Mouse (Mus musculus) MEL-GATA-1-ER (cell line): ENCODE results near the gene Prkca.

Experiments used
- DNase-seq: peaks from one replicate; pipeline ENCODE4 v3.0.0-alpha.2; 2012; ENCODE audit warnings: low read depth; ENCODE audit errors: extremely low read depth

The Prkca gene

GRCm38 (mm10) chr11:108263406-108263805 lies 80.3 kb downstream of the Prkca start:
- DNase-seq: no peak

GRCm38 (mm10) chr11:108261751-108262160 lies 82.0 kb downstream of the Prkca start:
- DNase-seq: no peak

GRCm38 (mm10) chr11:108260775-108261517 lies 82.8 kb downstream of the Prkca start:
- DNase-seq: no peak

GRCm38 (mm10) chr11:108259391-108259790 lies 84.3 kb downstream of the Prkca start:
- no peak for DNase-seq

- no peak for DNase-seq
These were observed 84.9 kb downstream of the Prkca start for GRCm38 (mm10) chr11:108258811-108259266.

GRCm38 (mm10) chr11:108257921-108258320 lies 85.8 kb downstream of the Prkca start:
- DNase-seq: no peak

- DNase-seq: no peak
These were observed 89.0 kb downstream of the Prkca start for GRCm38 (mm10) chr11:108254681-108255080.

- DNase-seq: no peak
These were observed 91.6 kb downstream of the Prkca start for GRCm38 (mm10) chr11:108251924-108252775.

- DNase-seq: no peak
These were observed 92.7 kb downstream of the Prkca start for GRCm38 (mm10) chr11:108250829-108251637.

GRCm38 (mm10) chr11:108250146-108250635 lies 93.5 kb downstream of the Prkca start:
- no peak for DNase-seq

- DNase-seq: peak; percentile 91
These were observed 94.2 kb downstream of the Prkca start for GRCm38 (mm10) chr11:108249487-108249886.

- no peak for DNase-seq
These were observed 94.7 kb downstream of the Prkca start for GRCm38 (mm10) chr11:108249047-108249403.

- DNase-seq: peak; percentile 87
These were observed 95.3 kb downstream of the Prkca start for GRCm38 (mm10) chr11:108248218-108249046.

- no peak for DNase-seq
These were observed 96.4 kb downstream of the Prkca start for GRCm38 (mm10) chr11:108247121-108247863.

GRCm38 (mm10) chr11:108246267-108246702 lies 97.4 kb downstream of the Prkca start:
- DNase-seq: peak; percentile 99

GRCm38 (mm10) chr11:108244241-108244640 lies 99.5 kb downstream of the Prkca start:
- peak; percentile 95 for DNase-seq

- no peak for DNase-seq
These were observed 100.1 kb downstream of the Prkca start for GRCm38 (mm10) chr11:108243633-108244032.

- DNase-seq: no peak
These were observed 102.7 kb downstream of the Prkca start for GRCm38 (mm10) chr11:108240924-108241498.

GRCm38 (mm10) chr11:108239173-108239572 lies 104.6 kb downstream of the Prkca start:
- no peak for DNase-seq
